Mouse (Mus musculus): Measurements from ENCODE around the gene Camk1d.

DNA sequence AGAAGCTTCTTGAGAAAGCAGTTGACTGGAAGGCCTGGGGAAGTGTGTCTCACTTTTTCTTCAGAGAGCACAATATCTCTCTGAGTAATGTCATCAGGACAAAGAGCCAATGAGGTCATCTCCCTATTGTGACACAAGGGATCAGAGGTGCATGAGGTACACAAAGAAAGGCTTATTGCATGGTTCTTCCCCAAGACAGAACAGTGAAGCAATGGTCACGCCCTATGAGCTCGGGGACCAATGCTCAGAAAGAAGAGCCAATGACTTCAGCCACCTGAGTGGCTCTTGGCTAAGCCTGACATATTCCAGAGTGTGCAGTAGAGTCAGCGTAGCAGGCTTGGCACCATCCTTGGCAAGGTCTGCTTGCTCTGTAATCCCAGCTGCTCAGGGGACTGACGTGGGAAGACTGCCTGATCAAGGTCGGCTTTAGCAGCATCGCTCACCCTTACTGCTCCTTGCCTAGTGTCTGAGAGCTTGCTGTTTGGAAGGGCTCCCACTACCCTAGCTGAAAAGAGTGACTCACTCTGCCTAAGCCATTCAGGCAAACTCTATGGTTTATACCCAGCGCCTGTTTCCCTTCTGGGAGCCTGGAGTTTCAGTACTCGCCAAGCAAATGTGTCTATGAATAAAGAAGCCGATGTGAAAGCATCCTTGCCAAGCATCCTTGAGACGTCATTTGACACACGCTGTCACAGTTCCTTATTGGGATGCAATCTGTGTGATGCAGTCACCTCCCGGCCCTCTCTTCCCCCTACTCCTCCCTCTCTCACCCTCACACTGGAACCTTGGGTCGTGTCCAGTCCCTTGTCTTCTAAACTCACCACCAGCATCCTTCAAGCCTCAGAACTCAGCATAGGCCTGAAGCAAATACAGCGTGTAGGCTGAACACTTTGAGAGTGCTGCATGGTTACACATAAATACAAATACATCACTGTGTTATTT is 77.2 kb downstream of the Camk1d start:
- no peak for TF ChIP-seq CTCF (IDR thresholded peaks at IDR 0.05; ENCODE audit: low read depth)
- no peak for TF ChIP-seq EP300 (IDR thresholded peaks at IDR 0.05; ENCODE audit: low read depth)

Measured in liver, embryonic 14.5 days (tissue).